Mouse (Mus musculus) lung, postnatal 4 days (tissue): ENCODE data around the gene Gria3.

ENCODE experiments used
- DNase-seq, 2 experiments: peaks; one replicate each; pipeline ENCODE4 v3.0.0; 2021

The Gria3 gene

DNA sequence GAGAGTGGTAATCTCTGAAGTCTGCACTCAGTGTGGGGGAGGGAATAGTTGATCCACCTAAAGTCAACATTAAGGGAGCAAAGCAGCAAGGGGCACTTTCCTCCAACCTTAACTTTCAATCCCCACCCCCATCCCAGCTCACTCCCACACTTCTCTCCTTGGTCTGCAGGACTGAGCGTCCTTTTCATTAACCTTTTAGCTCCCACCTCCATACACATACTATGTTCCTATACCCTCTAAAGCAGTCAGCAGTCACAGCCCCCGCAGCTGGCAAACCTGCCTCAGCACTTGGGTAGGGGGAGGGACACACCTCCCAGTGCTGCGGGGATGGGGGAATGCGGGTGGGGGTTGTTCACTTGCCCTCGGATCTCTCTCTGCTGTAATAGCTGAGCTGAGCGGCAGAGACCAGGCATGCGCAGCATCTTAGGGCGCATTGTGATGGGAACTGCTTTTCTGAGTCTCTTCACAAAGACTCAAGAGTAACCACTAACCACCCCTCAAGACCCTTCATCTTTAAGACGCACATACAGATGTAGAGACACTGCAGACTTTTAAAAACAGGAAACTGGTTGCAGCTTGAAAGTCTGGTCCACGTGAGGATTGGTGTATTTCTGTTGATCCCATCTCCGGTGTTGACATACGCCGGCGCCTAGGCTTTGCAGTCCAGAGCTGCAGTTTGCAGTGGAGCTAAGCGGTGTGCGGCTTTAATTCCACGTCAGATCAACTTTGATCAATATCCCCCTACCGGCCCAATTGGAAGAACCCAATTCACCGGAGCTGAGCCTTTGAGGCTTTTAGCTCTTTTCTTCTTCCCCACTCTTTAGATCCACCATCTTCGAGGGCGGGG is at the start of gene Gria3:
Gene Gria3 (plus strand): TSS at position 797 of the 847 bp plus-strand sequence.
- peak in 1 of 2 experiments; percentile 18 for DNase-seq

DNA sequence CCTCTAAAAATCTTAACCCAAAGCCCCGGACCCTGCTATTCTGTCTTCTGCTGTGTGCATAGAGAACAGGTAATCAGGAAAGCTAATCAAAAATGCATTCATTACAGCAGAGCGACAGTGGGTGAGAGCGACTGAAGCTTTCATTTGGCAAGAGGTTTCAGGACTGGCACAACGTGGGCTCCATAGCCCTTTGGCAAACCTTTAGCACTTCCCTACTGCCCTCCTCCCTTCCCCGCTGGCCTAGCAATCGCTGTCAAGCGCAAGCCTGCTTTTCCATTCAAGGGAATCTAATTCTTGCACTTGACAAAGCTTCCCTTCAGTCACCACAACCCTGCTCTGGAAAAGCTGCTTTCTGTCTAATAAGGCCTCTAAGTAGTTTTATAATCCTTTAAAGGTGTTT is 13.6 kb upstream of the Gria3 start:
- DNase-seq: no peak

DNA sequence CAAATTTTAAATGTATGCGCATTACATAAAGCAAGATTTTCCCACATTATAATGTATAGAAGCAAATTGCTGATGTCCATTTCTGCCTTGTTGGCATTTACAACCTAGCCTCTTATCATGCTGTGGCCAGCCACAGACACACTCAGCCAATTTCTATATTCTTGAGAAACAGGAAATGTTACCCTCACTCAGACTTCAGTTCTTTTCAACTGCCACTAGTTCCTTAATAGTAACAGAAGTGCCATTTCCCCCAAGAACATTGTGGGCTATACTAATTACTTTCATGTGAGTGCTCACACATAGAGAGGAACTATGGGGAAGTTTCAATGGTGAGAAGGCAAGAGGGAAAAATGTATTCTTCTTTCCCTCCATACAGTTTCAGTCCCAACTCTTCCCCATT is 11.6 kb upstream of the Gria3 start:
- no peak for DNase-seq

- DNase-seq: no peak
These were observed 2.2 kb upstream of the Gria3 start for GRCm38 (mm10) chrX:41398482-41398881.

- no peak for DNase-seq
These were observed 532 bp downstream of the Gria3 start for GRCm38 (mm10) chrX:41401186-41401585.

DNA sequence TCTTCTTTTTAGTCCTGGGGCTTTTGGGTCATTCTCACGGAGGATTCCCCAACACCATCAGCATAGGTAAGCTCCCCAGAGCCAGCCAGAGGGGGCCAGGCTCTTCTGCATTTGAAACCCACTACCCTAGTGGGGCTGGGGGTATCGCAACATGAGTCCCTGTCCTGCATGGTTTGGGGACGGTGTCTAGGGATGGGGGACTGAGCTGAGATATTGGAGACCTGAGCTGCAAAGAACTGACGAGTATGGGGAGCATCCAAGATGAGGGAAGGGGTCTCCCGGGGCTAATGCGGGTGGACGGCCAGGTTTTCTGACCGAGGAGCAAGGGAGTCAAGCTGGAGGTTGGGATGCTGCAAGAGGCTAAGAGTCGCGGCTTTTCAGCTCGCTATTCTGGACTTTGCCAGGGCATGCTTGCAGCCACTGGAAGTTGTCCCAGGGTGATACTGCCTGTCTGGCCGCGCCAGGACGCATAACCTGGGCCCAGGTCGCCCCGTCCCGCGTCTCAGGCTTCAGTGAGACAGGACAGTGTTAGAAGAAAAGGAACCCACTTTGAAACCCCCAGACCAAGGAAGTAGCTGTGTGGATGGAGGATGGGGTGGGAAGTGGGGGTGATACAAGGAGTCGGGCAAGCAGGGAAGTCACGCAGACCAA is 1.1 kb downstream of the Gria3 start:
- DNase-seq: peak; percentile 8 to 18

DNA sequence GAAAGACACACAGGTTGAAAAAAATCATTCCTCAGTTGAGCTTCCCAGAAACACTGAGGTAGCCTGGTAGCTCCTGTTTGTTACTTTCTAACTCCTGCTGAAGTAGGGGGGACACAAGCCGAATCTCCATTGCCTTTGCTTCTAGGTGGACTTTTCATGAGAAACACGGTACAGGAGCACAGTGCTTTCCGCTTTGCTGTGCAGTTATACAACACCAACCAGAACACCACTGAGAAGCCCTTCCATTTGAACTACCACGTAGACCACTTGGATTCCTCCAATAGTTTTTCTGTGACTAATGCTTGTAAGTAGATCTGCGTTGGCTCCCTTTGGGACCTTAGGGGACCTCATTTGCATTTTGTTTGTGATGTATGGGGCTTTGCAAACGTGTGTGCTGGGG is 2.0 kb downstream of the Gria3 start:
- no peak for DNase-seq

DNA sequence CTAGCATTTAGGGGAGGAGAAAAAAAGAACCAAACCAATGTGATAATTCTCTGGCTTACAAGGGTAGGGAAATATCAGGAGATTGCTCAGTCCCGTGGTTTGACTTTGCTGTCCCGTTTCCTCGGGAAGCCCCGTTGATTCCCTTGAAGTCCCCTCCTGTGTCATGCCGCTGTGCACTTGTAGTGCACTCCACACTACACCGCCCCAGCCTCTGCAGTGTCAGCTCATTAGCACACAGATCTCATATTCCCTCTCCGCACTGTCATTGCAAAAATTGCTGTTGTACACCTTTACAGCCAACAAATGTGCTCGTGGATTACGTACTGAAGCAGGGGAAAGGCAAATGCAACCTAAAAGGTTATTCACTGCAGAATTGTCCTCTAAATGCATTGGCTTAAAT is 5.6 kb downstream of the Gria3 start:
- no peak for DNase-seq

DNA sequence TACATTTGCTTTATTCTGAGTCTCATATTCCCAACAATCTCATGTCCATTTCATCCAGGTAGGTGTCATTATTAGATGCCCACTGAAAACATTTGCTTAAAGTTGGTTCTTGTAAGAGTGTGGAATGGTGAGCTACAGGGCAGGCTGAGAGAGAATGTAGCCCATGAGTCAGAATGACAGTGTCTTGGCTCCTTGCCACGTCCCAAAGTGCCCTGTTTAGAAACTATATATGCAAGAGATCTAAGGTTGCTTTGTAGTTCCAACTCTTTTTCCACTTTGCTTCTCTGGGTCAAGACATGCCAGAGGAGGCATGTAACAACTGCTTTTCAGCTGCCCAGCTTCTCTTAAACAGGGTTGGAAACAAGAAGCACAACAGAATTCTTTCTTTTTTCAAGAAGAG is 9.1 kb downstream of the Gria3 start:
- DNase-seq: peak in 1 of 2 experiments; percentile 18

DNA sequence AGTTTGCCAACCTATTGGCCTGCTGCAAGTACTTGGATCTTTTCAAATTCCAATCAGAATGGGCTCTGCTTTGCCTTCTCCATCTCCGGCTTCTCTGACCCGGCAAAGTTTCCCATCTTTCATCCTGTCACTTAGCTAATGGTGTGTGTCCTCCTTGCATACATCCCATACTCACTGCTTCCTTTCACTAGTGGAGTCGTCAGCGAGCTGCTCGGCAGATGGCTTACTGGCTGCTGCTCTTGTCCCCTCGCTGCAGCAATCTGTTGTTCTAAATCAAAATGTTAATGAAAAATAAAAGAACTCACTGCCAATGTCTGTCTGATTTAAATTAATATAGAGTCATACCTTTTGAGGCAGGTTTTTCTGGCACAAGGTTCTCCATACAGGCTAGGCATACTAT is 25.0 kb downstream of the Gria3 start:
- no peak for DNase-seq

- no peak for DNase-seq
These were observed 27.4 kb downstream of the Gria3 start for GRCm38 (mm10) chrX:41428011-41428410.

- DNase-seq: no peak
These were observed 34.9 kb downstream of the Gria3 start for GRCm38 (mm10) chrX:41435541-41435940.

DNA sequence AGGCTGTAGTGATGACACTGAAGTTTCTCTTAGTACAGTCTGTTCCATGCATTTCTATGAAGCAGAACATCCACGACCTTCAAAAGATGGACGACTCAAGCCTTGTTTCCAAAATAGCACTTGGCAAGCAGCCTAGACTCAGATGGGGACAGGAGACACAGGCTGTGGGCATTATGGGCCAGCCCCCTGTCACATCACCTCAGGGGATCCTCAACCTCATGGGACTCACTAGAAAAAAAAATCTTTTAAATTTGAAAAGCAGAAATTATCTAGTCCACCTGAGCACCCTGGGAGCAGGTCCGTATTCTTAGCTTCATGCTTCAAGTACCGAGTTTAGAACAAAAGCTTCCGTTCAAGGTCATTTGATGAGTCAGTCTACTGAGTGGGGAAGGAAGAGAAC is 38.2 kb downstream of the Gria3 start:
- no peak for DNase-seq

DNA sequence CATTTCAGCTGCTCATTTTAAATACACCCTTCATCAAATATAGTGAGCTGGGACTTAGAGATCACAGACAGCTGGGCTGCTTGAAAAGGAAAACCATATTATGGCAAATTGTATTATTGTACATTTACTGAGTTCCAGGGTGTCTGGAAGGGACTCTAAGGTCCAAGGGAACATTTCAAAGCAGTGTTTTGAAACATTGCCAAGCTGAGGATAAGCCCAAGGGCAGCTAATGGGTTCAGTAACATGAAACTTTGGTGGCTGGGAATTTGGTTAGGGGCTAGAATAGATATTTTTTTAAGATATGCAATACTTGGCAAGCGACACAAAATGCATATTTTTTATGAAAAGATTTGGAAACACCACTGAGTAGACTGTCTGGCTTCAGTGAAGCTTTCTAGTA is 48.2 kb downstream of the Gria3 start:
- no peak for DNase-seq

- no peak for DNase-seq
These were observed 76.8 kb downstream of the Gria3 start for GRCm38 (mm10) chrX:41477486-41477885.

DNA sequence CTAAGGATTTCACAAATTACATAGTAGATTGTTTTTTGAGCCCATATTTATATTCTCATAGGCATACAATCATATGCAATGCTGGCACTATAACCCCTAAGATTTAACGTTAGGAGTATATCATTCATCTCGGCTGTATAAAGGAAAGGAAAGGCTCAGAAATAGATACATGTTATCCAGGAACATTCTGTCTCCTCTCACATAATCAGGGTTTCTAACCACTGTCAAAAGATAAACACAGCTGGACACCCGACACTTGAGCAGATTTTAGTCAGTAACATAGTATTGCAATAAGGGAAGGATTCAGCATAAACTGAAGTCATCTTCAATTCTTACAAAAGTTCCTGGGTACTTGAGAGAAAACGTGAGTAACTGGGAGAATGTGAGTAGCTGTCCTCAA is 95.9 kb downstream of the Gria3 start:
- DNase-seq: no peak

DNA sequence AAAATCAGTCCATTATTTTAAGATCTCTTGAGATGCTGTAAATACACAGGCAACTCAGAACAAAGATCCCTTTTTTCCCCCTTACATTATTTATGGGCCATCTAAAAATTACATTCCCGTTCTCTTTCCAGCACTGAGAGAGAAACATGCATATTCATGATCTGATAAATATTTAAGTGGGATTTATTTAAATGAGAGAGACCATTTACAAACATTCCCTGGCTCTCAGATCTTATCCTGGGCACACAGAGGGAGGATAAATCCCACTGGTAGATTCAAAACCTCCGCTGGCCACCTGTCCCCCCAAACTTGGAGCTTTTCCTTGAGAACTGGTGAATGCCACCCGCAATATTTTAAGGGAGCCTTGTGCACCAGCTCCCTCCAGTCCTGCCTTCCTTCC is 104.7 kb downstream of the Gria3 start:
- DNase-seq: no peak

DNA sequence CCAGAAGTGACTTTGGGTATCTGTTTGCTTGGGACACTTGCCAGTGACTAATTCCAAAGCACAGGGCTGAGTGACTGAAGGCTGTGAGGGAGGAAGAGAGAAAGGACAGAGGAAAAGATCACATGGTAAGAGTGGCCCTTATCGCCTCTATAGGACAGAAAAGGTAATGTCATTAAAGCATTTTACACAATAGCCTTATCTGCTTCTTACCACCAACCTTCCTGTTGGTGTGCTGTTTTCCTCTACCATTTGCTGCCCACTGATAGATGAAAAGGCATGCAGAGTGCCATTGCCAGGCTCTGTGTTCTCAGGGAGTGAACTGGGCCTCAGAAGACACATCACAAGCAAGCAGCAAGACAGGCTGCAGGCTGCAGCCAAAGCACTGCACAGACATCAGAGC is 107.3 kb downstream of the Gria3 start:
- no peak for DNase-seq

- DNase-seq: no peak
These were observed 114.3 kb downstream of the Gria3 start for GRCm38 (mm10) chrX:41514982-41515381.

- no peak for DNase-seq
These were observed 131.9 kb downstream of the Gria3 start for GRCm38 (mm10) chrX:41532511-41532910.

DNA sequence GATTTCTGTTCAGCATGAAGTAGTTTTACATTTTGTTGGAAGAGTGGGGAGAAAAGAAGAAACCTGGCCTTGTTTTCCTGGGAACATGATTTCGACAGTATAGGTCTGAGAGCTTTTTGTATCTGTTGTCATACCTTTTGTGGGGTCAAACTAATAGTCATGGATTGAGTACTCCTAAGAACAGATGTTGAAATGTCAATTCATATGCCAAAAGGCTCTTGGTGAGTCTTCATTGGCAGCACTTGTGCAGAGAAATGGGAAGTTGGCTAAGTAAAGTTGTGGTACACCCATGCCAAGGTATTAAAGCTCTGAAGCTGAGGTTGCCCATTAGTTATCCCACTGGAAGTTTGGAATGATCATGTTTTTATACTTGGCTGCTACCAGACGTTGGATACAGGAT is 135.2 kb downstream of the Gria3 start:
- DNase-seq: no peak

GRCm38 (mm10) chrX:41562296-41563060 is 161.8 kb downstream of the Gria3 start:
- DNase-seq: no peak

DNA sequence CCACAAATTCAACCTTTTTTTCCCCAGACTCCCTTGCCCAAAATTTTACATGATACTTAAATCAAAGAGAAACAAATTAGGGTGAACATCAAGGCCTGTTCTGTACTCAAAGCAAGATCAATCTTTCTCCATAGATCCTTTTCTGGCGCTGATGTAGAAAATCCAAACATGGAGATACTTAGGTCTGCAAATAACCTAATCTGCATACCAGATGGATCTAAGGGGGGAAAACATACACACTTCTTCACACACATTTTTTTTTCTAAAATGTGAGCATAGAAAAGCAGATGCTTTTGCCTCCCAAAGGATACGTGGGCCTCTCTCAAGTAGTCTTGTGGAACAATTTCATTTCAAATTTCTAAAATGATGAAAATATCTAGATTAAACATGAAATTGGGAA is 164.2 kb downstream of the Gria3 start:
- no peak for DNase-seq

GRCm38 (mm10) chrX:41573079-41573478 is 172.4 kb downstream of the Gria3 start:
- DNase-seq: no peak
